Mouse (Mus musculus) colon, adult 2 months (tissue): ENCODE measurements around the gene Gucy2e. TPM values are rescaled to one million over a fixed set of nuclear protein-coding genes. Genes with fewer than 3 reads are reported as not detected.

ENCODE experiments used
- polyA plus RNA-seq: library from polyadenylated mRNA; depleted of rRNA; stranded (reverse); fragments of >200 nt; gene quantifications from 2 replicates; pipeline ENCODE4 v1.2.3, GENCODE M21; 2012; rRNA removed

Gucy2e gene
- not detected in 2 replicates for polyA plus RNA-seq

DNA sequence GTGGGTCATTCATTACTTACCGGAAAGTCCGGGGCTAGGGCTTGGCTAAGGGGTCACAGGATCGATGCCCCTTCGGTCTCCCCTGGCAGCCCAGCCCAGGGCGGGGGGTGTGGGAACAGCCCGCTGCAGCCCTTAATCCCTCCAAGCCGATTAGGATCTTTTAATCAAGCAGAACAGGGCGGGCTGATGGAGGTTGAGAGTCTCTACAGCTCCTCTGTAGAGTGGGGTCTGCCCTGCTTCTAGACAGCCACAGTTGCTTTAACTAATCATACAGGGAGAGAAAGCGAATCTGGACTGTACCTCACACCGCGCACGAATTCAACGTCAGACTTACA lies at the start of gene Gucy2e:
Gene Gucy2e, minus strand, starts transcription at position 111 of the 335 bp plus-strand sequence.

GRCm38 (mm10) chr11:69197743-69198142 lies 39.1 kb downstream of the Gucy2e start, which contains the start of gene Alox8:
Alox8 (minus strand) TSS chr11:69197843.

Other genes starting within 250 kb of the Gucy2e start
- gene Pfas, start 228.6 kb downstream of the Gucy2e start, polyA plus RNA-seq, result 12.3 and 13.5 TPM in 2 replicates
- 30.8 and 33.6 TPM in 2 replicates for gene Ctc1, start 221.1 kb downstream of the Gucy2e start, polyA plus RNA-seq
- gene Aurkb, start 191.4 kb downstream of the Gucy2e start, polyA plus RNA-seq, result 44.7 and 44.9 TPM in 2 replicates
- gene Borcs6, start 177.3 kb downstream of the Gucy2e start, polyA plus RNA-seq, result 34.7 and 36.8 TPM in 2 replicates
- gene Tmem107, start 166.2 kb downstream of the Gucy2e start, polyA plus RNA-seq, result 33.1 and 44.6 TPM in 2 replicates
- 93.8 and 112 TPM in 2 replicates for gene Vamp2, start 148.5 kb downstream of the Gucy2e start, polyA plus RNA-seq
- 16.4 and 21.2 TPM in 2 replicates for gene Per1, start 141.8 kb downstream of the Gucy2e start, polyA plus RNA-seq
- gene Hes7, start 116.6 kb downstream of the Gucy2e start, polyA plus RNA-seq, result 0.70 and 1.1 TPM in 2 replicates
- 0.60 and 0.64 TPM in 2 replicates for gene 9130213A22Rik, start 114.4 kb downstream of the Gucy2e start, polyA plus RNA-seq
- 0.15 and 0.42 TPM in 2 replicates for gene Aloxe3, start 111.1 kb downstream of the Gucy2e start, polyA plus RNA-seq
- 0.07 TPM in 1 of 2 replicates, not detected in the other for gene Alox12b, start 80.0 kb downstream of the Gucy2e start, polyA plus RNA-seq
- gene Alox8, start 39.2 kb downstream of the Gucy2e start, polyA plus RNA-seq, result 0.05 TPM in 1 of 2 replicates, not detected in the other
- 8.3 and 8.5 TPM in 2 replicates for gene Cntrob, start 86.7 kb upstream of the Gucy2e start, polyA plus RNA-seq
- 27.2 and 27.3 TPM in 2 replicates for gene Trappc1, start 86.9 kb upstream of the Gucy2e start, polyA plus RNA-seq
- 1.3 TPM in 2 replicates for gene Kcnab3, start 89.2 kb upstream of the Gucy2e start, polyA plus RNA-seq
- 1.2 and 1.4 TPM in 2 replicates for gene Rnf227, start 103.4 kb upstream of the Gucy2e start, polyA plus RNA-seq
- gene Chd3, start 132.4 kb upstream of the Gucy2e start, polyA plus RNA-seq, result 101 and 103 TPM in 2 replicates
- gene Naa38, start 158.5 kb upstream of the Gucy2e start, polyA plus RNA-seq, result 150 and 174 TPM in 2 replicates
- gene Cyb5d1, start 158.6 kb upstream of the Gucy2e start, polyA plus RNA-seq, result 10.1 and 11.7 TPM in 2 replicates
- 12.4 and 25.4 TPM in 2 replicates for gene Tmem88, start 161.2 kb upstream of the Gucy2e start, polyA plus RNA-seq
- 15.5 and 18.5 TPM in 2 replicates for gene Kdm6b, start 176.6 kb upstream of the Gucy2e start, polyA plus RNA-seq